Mouse (Mus musculus) myocyte (in vitro differentiated cells): ENCODE data around the gene Akr1a1. TPM values are rescaled to one million over a fixed set of nuclear protein-coding genes. Genes with fewer than 3 reads are reported as not detected.
"Not testable (repeated sequence)": the region's sequence is repeated elsewhere in the genome, so short reads cannot be mapped to it uniquely, and the experiment has no call there.

Source experiments
- H3K27me3 ChIP-seq: one replicate; pipeline ENCODE4 v1.6.1; 2011; ENCODE audit not compliant: control insufficient read depth, insufficient read depth, insufficient read length
- H3K36me3 ChIP-seq: one replicate; pipeline ENCODE4 v1.6.1; 2011; ENCODE audit not compliant: control insufficient read depth, insufficient read depth
- H3K4me2 ChIP-seq: one replicate; pipeline ENCODE4 v1.6.1; 2011; ENCODE audit warnings: low read depth, control low read depth
- H3K4me3 ChIP-seq: one replicate; pipeline ENCODE4 v1.5.1; 2011; ENCODE audit warnings: mild to moderate bottlenecking, control low read depth, moderate library complexity
- H3K79me2 ChIP-seq: one replicate; pipeline ENCODE4 v1.6.1; 2011; ENCODE audit not compliant: control insufficient read depth, insufficient read depth
- H3ac ChIP-seq: one replicate; pipeline ENCODE4 v1.6.1; 2011; ENCODE audit not compliant: control insufficient read depth, insufficient read length
- CEBPB ChIP-seq: IDR thresholded peaks from 2 replicates; pipeline ENCODE4 v1.6.1; 2011; ENCODE audit warnings: mild to moderate bottlenecking, moderate library complexity; ENCODE audit not compliant: poor library complexity, insufficient read depth, severe bottlenecking
- E2F4 ChIP-seq: IDR thresholded peaks from one replicate; pipeline ENCODE4 v1.6.1; 2011; ENCODE audit warnings: mild to moderate bottlenecking, control low read depth, moderate library complexity; ENCODE audit not compliant: insufficient read depth
- MAX ChIP-seq: IDR thresholded peaks from one replicate; pipeline ENCODE4 v1.6.1; 2011; ENCODE audit warnings: low read depth, mild to moderate bottlenecking, control low read depth
- MYOD1 ChIP-seq, 3 experiments: IDR thresholded peaks; one replicate each; pipeline ENCODE4 v1.6.1; 2011; ENCODE audit warnings: control low read depth in 2 of 3, low read depth in 2 of 3, mild to moderate bottlenecking in 2 of 3, moderate library complexity in 1 of 3; ENCODE audit not compliant: insufficient read length in 2 of 3, control insufficient read depth in 1 of 3
- MYOG ChIP-seq, 3 experiments: IDR thresholded peaks; one replicate each; pipeline ENCODE4 v1.6.1; 2011; ENCODE audit warnings: control low read depth in 2 of 3, low read depth in 2 of 3, mild to moderate bottlenecking in 2 of 3; ENCODE audit not compliant: insufficient read length in 2 of 3, control insufficient read depth in 1 of 3, insufficient read depth in 1 of 3
- POLR2A ChIP-seq: IDR thresholded peaks from one replicate; pipeline ENCODE4 v1.6.1; 2011; ENCODE audit warnings: low read depth, mild to moderate bottlenecking, control low read depth, moderate library complexity; ENCODE audit not compliant: insufficient read length
- POLR2AphosphoS2 ChIP-seq: IDR thresholded peaks from one replicate; pipeline ENCODE4 v1.6.1; 2011; ENCODE audit warnings: low read depth, control low read depth; ENCODE audit not compliant: insufficient read length
- REST ChIP-seq: IDR thresholded peaks from one replicate; pipeline ENCODE4 v1.6.1; 2011; ENCODE audit warnings: mild to moderate bottlenecking, control low read depth, moderate library complexity; ENCODE audit not compliant: insufficient read depth, insufficient read length
- SRF ChIP-seq: IDR thresholded peaks from one replicate; pipeline ENCODE4 v1.6.1; 2011; ENCODE audit warnings: low read depth; ENCODE audit not compliant: control insufficient read depth, insufficient read length
- TCF12 ChIP-seq: IDR thresholded peaks from one replicate; pipeline ENCODE4 v1.6.1; 2011; ENCODE audit warnings: mild to moderate bottlenecking, control low read depth; ENCODE audit not compliant: poor library complexity, insufficient read depth, severe bottlenecking
- TCF3 ChIP-seq: IDR thresholded peaks from one replicate; pipeline ENCODE4 v1.6.1; 2011; ENCODE audit warnings: low read depth, control low read depth; ENCODE audit not compliant: insufficient read length
- USF1 ChIP-seq: IDR thresholded peaks from one replicate; pipeline ENCODE4 v1.6.1; 2011; ENCODE audit warnings: low read depth, mild to moderate bottlenecking, control low read depth, moderate library complexity
- polyA plus RNA-seq: library from polyadenylated mRNA; unstranded; fragments of >200 nt; fragmentation: generic; extraction: Trizol; gene quantifications from one replicate; pipeline ENCODE4 v1.2.1, GENCODE M21; 2012; ENCODE audit warnings: missing spikeins

The Akr1a1 gene
- polyA plus RNA-seq, 1 experiment = 746 TPM

- no peak overlapping the region for H3K4me3 ChIP-seq
- H3ac ChIP-seq = no peak overlapping the region
- H3K36me3 ChIP-seq = peaks cover 63% of the 10 kb centered on the region
Observed at GRCm38 (mm10) chr4:116689309-116689876, 37.9 kb upstream of the Akr1a1 start.

GRCm38 (mm10) chr4:116687041-116687440 is 35.6 kb upstream of the Akr1a1 start:
- Histone ChIP-seq H3K79me2 (peaks cover 63% of the 10 kb centered on the region), H3K36me3 (peaks cover 45% of the 10 kb centered on the region), H3K27me3 (no peaks in the 10 kb centered on the region), H3K4me2 (peak overlapping the region; percentile 94), H3K4me3 (peak overlapping the region; percentile 79), H3ac (no peak overlapping the region)
- TF ChIP-seq USF1 = no peak
- TF ChIP-seq CEBPB = no peak
- TF ChIP-seq REST = no peak
- TF ChIP-seq MAX = no peak
- no peak for TF ChIP-seq POLR2A
- no peak for TF ChIP-seq POLR2AphosphoS2
- TF ChIP-seq E2F4 = no peak
- TF ChIP-seq TCF12 = no peak
- no peak for TF ChIP-seq SRF
- no peak for TF ChIP-seq MYOG (IDR thresholded peaks at IDR 0.05; ENCODE audit: control insufficient read depth in 1 of 3, insufficient read depth in 1 of 3, insufficient read length in 2 of 3, low read depth in 2 of 3)
- no peak for TF ChIP-seq MYOD1 (IDR thresholded peaks at IDR 0.05; ENCODE audit: control insufficient read depth in 1 of 3, insufficient read length in 2 of 3, low read depth in 2 of 3)
- no peak for TF ChIP-seq TCF3

More at GRCm38 (mm10) chr4:116689309-116689876, 37.9 kb upstream of the Akr1a1 start:
- TF ChIP-seq TCF12 = no peak
- TF ChIP-seq CEBPB = no peak
- TF ChIP-seq USF1 = no peak
- no peak for TF ChIP-seq SRF
- no peak for TF ChIP-seq MYOD1 (IDR thresholded peaks at IDR 0.05; ENCODE audit: control insufficient read depth in 1 of 3, insufficient read length in 2 of 3, low read depth in 2 of 3)
- no peak for TF ChIP-seq REST
- TF ChIP-seq TCF3 = no peak
- no peak for TF ChIP-seq POLR2AphosphoS2
- TF ChIP-seq POLR2A = no peak
- TF ChIP-seq MAX = no peak
- TF ChIP-seq E2F4 = no peak
- TF ChIP-seq MYOG (IDR thresholded peaks at IDR 0.05; ENCODE audit: control insufficient read depth in 1 of 3, insufficient read depth in 1 of 3, insufficient read length in 2 of 3, low read depth in 2 of 3) = no peak
- Histone ChIP-seq H3K4me2 (no peak overlapping the region), H3K27me3 (no peaks in the 10 kb centered on the region), H3K79me2 (peaks cover 76% of the 10 kb centered on the region)

GRCm38 (mm10) chr4:116685402-116686061 is 34.1 kb upstream of the Akr1a1 start, which contains the start of gene Prdx1:
Gene Prdx1, plus strand, starts transcription at chr4:116685544.
- Histone ChIP-seq H3K4me2 (peak within 1 kb of the TSS; percentile 94), H3K4me3 (peak within 1 kb of the TSS; percentile 79), H3K36me3 (peaks cover 29% of the 10 kb centered on the region), H3K27me3 (no peaks in the 10 kb centered on the region), H3ac (peak within 1 kb of the TSS; percentile 48), H3K79me2 (peaks cover 48% of the 10 kb centered on the region)
- TF ChIP-seq SRF (peak; percentile 24), USF1 (no peak), E2F4 (no peak), MYOD1 (IDR thresholded peaks at IDR 0.05; ENCODE audit: control insufficient read depth in 1 of 3, insufficient read length in 2 of 3, low read depth in 2 of 3) (no peak), TCF12 (no peak), POLR2A (peak; percentile 96), REST (peak; percentile 26), POLR2AphosphoS2 (peak; percentile 97)

- H3ac ChIP-seq = no peak overlapping the region
- peak overlapping the region; percentile 79 for H3K4me3 ChIP-seq
- H3K4me2 ChIP-seq = peak overlapping the region; percentile 70
- peaks cover 22% of the 10 kb centered on the region for H3K36me3 ChIP-seq
- H3K79me2 ChIP-seq = peaks cover 39% of the 10 kb centered on the region
- TF ChIP-seq TCF3 (no peak), SRF (no peak)
- H3K27me3 ChIP-seq = no peaks in the 10 kb centered on the region
Observed at GRCm38 (mm10) chr4:116684665-116685064, 33.2 kb upstream of the Akr1a1 start.

GRCm38 (mm10) chr4:116683957-116684356 is 32.5 kb upstream of the Akr1a1 start:
- TF ChIP-seq MAX = no peak
- no peak for TF ChIP-seq POLR2A
- TF ChIP-seq USF1 = no peak
- no peak for TF ChIP-seq TCF12
- TF ChIP-seq SRF = no peak
- no peak for TF ChIP-seq REST
- no peak for TF ChIP-seq E2F4
- no peak for TF ChIP-seq MYOG (IDR thresholded peaks at IDR 0.05; ENCODE audit: control insufficient read depth in 1 of 3, insufficient read depth in 1 of 3, insufficient read length in 2 of 3, low read depth in 2 of 3)
- TF ChIP-seq MYOD1 (IDR thresholded peaks at IDR 0.05; ENCODE audit: control insufficient read depth in 1 of 3, insufficient read length in 2 of 3, low read depth in 2 of 3) = no peak
- TF ChIP-seq TCF3 = no peak

GRCm38 (mm10) chr4:116680521-116680920 is 29.0 kb upstream of the Akr1a1 start:
- not testable (repeated sequence) for H3K79me2 ChIP-seq, H3K27me3 ChIP-seq, H3K4me2 ChIP-seq, H3K4me3 ChIP-seq, H3K36me3 ChIP-seq, H3ac ChIP-seq

More at GRCm38 (mm10) chr4:116683957-116684356, 32.5 kb upstream of the Akr1a1 start:
- no peak overlapping the region for H3ac ChIP-seq
- H3K36me3 ChIP-seq = peaks cover 15% of the 10 kb centered on the region
- H3K27me3 ChIP-seq = no peaks in the 10 kb centered on the region
- no peak overlapping the region for H3K4me2 ChIP-seq
- peaks cover 32% of the 10 kb centered on the region for H3K79me2 ChIP-seq
- H3K4me3 ChIP-seq = no peak overlapping the region
